Mouse (Mus musculus) hindbrain, embryonic 10.5 days (tissue): ENCODE data around the gene Crb3. TPM values are rescaled to one million over a fixed set of nuclear protein-coding genes. Genes with fewer than 3 reads are reported as not detected.

ENCODE experiments used
- DNase-seq: peaks from one replicate; pipeline ENCODE4 v3.0.0-alpha.2; 2017; ENCODE audit warnings: low spot score
- H3K27ac ChIP-seq: fragments of 300-500 bp; sonication (generic); 2 replicates; pipeline ENCODE4 v1.5.1; 2016; ENCODE audit warnings: mild to moderate bottlenecking, moderate library complexity
- H3K27me3 ChIP-seq: fragments of 300-500 bp; sonication (generic); 2 replicates; pipeline ENCODE4 v1.6.1; 2016; ENCODE audit warnings: mild to moderate bottlenecking; ENCODE audit not compliant: poor library complexity, insufficient read depth, severe bottlenecking
- H3K36me3 ChIP-seq: fragments of 300-500 bp; sonication (generic); 2 replicates; pipeline ENCODE4 v1.6.1; 2016; ENCODE audit warnings: mild to moderate bottlenecking, moderate library complexity
- H3K4me1 ChIP-seq: fragments of 300-500 bp; sonication (generic); replicated peaks from 2 replicates; pipeline ENCODE4 v1.6.1; 2016; ENCODE audit warnings: mild to moderate bottlenecking
- H3K4me3 ChIP-seq: fragments of 300-500 bp; sonication (generic); 2 replicates; pipeline ENCODE4 v1.5.1; 2016; ENCODE audit warnings: mild to moderate bottlenecking, moderate library complexity
- H3K9me3 ChIP-seq: fragments of 300-500 bp; sonication (generic); 2 replicates; pipeline ENCODE4 v1.6.1; 2016; ENCODE audit warnings: mild to moderate bottlenecking, moderate library complexity
- WGBS: fragments of 180-500 bp; shearing (Covaris S2); methylation state at CpG from one replicate; pipeline ENCODE4 v1.1.7; 2016; 5-methylcytosine and 5-hydroxymethylcytosine counted together
- polyA plus RNA-seq: library from polyadenylated mRNA; unstranded; fragments of >200 nt; fragmentation: Nextera tagmentation; extraction: Ambion mirVana; gene quantifications from 2 replicates; pipeline ENCODE4 v1.2.1, GENCODE M21; 2016

Crb3 gene
- polyA plus RNA-seq: 5.1 and 8.2 TPM in 2 replicates

DNA sequence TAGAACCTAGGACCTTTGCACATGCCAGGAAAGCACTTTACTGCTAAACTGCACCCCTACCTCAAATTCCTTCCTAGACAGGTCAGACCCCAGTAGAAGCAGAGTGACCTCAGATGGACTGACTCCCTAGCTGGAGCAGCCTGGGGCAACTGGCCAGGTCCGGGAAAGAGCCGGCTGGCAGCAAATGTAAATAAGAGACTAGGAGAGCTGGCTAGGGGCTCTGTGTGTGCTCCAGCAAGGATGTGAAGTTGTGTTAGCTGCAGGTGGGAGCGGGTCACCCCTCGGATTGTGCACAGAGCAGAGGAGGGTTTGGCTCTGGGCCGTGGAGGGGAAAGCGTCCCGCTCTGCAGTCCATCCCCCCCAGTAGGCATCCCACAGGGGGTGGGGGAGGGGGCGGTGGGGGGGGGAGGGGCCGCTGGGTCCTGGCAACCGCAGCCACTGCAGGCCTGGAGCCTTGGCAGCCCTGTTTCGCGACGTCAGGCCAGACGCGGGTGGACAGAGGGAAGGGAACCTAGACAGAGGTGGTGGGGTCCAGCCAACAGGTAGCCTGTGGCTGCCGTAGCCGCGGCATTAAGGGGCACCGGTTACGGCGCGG is at the start of gene Crb3:
TSS of gene Crb3 (plus strand) at position 215 of the 595 bp plus-strand sequence.
- H3K27ac ChIP-seq: peak within 1 kb of the TSS; percentile 91
- H3K36me3 ChIP-seq: peaks cover 31% of the 10 kb centered on the region
- H3K4me1 ChIP-seq: peaks cover 36% of the 10 kb centered on the region
- DNase-seq: no peak
- H3K9me3 ChIP-seq: no peaks in the 10 kb centered on the region
- H3K27me3 ChIP-seq: peaks cover 41% of the 10 kb centered on the region
- WGBS: under 1% methylated on average over 19 of the region's 22 CpGs
- peak within 1 kb of the TSS; percentile 74 for H3K4me3 ChIP-seq

GRCm38 (mm10) chr17:57010911-57011235 is 48.0 kb upstream of the Crb3 start:
- no peaks in the 10 kb centered on the region for H3K27me3 ChIP-seq
- no peaks in the 10 kb centered on the region for H3K9me3 ChIP-seq
- peak overlapping the region; percentile 97 for H3K27ac ChIP-seq
- peak overlapping the region; percentile 78 for H3K4me3 ChIP-seq
- no peak for DNase-seq
- H3K4me1 ChIP-seq: peaks cover 23% of the 10 kb centered on the region
- H3K36me3 ChIP-seq: peaks cover 38% of the 10 kb centered on the region
- under 1% methylated on average over 19 of the region's 19 CpGs for WGBS

GRCm38 (mm10) chr17:57011236-57012141 is 47.4 kb upstream of the Crb3 start, which contains the start of the genes Gtf2f1 and Gm17949:
Gtf2f1 (minus strand) TSS chr17:57011288.
Gm17949 (plus strand) TSS chr17:57011469.
- peaks cover 23% of the 10 kb centered on the region for H3K4me1 ChIP-seq
- H3K27me3 ChIP-seq: no peaks in the 10 kb centered on the region
- peak within 1 kb of the TSS; percentile 97 for H3K27ac ChIP-seq
- peak within 1 kb of the TSS; percentile 78 for H3K4me3 ChIP-seq
- H3K9me3 ChIP-seq: no peaks in the 10 kb centered on the region
- peak; percentile 98 for DNase-seq
- under 1% methylated on average over 51 of the region's 51 CpGs for WGBS
- peaks cover 31% of the 10 kb centered on the region for H3K36me3 ChIP-seq

DNA sequence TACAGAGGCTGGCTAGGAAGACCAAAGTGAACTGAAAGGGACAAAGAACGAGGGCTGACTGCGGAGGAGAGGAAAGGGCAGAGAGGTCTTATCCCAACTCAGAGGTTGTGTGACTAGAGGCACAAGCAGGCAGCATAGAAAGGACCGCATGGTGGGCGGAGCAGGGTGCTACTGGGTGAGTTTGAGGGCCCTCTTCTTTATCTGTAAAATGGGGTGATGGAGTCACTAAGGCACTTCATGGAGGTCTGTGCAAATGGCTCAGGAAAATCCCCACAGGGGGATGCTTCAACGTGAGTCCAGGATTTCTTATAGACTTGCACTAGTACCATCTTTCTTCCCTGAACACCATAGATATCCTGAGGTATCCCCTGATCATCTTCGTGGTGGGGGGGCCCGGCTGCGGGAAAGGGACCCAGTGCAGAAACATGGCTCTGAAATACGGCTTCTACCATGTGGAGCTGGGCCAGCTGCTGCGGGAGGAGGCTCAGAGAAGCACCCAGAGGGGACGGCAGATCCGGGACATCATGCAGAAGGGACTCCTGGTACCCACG is 46.6 kb upstream of the Crb3 start:
- H3K4me1 ChIP-seq: peaks cover 23% of the 10 kb centered on the region
- H3K27me3 ChIP-seq: no peaks in the 10 kb centered on the region
- peaks cover 23% of the 10 kb centered on the region for H3K36me3 ChIP-seq
- H3K27ac ChIP-seq: peak overlapping the region; percentile 97
- H3K4me3 ChIP-seq: peak overlapping the region; percentile 78
- DNase-seq: no peak
- WGBS: 76% methylated on average over 13 of the region's 13 CpGs
- no peaks in the 10 kb centered on the region for H3K9me3 ChIP-seq

DNA sequence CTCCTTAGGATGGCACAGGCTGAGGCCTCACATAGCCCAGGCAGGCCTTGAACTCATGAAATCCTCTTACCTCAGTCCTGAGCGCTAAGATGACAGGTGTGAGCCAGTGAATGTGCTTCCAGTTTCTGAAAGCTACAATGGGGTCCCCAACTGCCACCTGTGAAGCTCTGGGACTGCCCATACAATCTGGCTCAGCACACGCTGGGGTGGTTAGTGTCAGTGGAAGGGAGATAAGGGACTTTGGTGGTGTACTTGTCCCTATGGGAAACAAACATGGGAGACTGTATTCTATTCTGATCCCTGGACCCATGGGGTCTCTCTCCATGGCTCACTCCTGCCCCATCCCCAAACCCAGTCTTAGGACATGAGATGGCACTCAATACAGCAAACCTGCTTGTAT is 39.2 kb upstream of the Crb3 start:
- Histone ChIP-seq H3K27ac (no peak overlapping the region), H3K4me1 (no peaks in the 10 kb centered on the region), H3K9me3 (no peaks in the 10 kb centered on the region), H3K4me3 (no peak overlapping the region), H3K27me3 (no peaks in the 10 kb centered on the region), H3K36me3 (peaks cover 57% of the 10 kb centered on the region)
- no peak for DNase-seq
- 84% methylated on average over 2 of the region's 2 CpGs for WGBS

GRCm38 (mm10) chr17:57020960-57021359 is 37.9 kb upstream of the Crb3 start:
- Histone ChIP-seq H3K4me1 (no peaks in the 10 kb centered on the region), H3K27me3 (no peaks in the 10 kb centered on the region), H3K36me3 (peaks cover 69% of the 10 kb centered on the region), H3K9me3 (no peaks in the 10 kb centered on the region), H3K4me3 (no peak overlapping the region), H3K27ac (no peak overlapping the region)
- 92% methylated on average over 5 of the region's 5 CpGs for WGBS
- no peak for DNase-seq

- peaks cover 22% of the 10 kb centered on the region for H3K4me1 ChIP-seq
- DNase-seq: no peak
- WGBS: 91% methylated on average over 4 of the region's 4 CpGs
- H3K27ac ChIP-seq: no peak overlapping the region
- H3K9me3 ChIP-seq: no peaks in the 10 kb centered on the region
- peaks cover 72% of the 10 kb centered on the region for H3K36me3 ChIP-seq
- no peak overlapping the region for H3K4me3 ChIP-seq
- no peaks in the 10 kb centered on the region for H3K27me3 ChIP-seq
Measured at GRCm38 (mm10) chr17:57027471-57027870, 31.4 kb upstream of the Crb3 start.

DNA sequence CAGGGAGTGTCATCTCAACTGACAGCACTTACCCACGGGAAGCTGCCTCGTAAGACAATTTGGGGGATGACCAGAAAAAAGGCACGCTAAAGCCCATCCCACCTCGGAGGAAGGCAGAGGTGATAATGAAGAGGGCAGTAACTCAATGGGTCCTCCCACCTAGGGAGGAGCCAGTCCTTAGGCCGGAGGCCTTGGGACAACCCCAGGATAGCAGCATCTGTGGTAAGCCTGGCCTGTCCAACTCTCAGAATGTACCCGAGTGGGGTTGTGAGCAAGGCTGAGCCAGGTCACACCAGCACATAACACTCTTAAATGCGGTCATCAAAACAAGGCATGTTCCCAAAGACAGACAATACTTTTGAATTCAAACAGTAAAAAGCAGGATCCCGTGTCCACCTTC is 29.2 kb upstream of the Crb3 start:
- Histone ChIP-seq H3K27ac (no peak overlapping the region), H3K36me3 (peaks cover 50% of the 10 kb centered on the region), H3K27me3 (no peaks in the 10 kb centered on the region), H3K9me3 (no peaks in the 10 kb centered on the region), H3K4me3 (peak overlapping the region; percentile 77), H3K4me1 (peaks cover 26% of the 10 kb centered on the region)
- DNase-seq: no peak
- WGBS: 56% methylated on average over 8 of the region's 8 CpGs

- H3K4me1 ChIP-seq: peaks cover 26% of the 10 kb centered on the region
- WGBS: under 1% methylated on average over 98 of the region's 99 CpGs
- DNase-seq: peak; percentile 57
Measured at GRCm38 (mm10) chr17:57030931-57031660, 27.8 kb upstream of the Crb3 start, which contains the start of gene Khsrp. Khsrp (minus strand) TSS chr17:57031522.

GRCm38 (mm10) chr17:57031661-57032420 is 27.1 kb upstream of the Crb3 start:
- peak; percentile 100 for DNase-seq
- H3K36me3 ChIP-seq: peaks cover 28% of the 10 kb centered on the region
- WGBS: under 1% methylated on average over 38 of the region's 38 CpGs
- H3K9me3 ChIP-seq: no peaks in the 10 kb centered on the region
- H3K27me3 ChIP-seq: no peaks in the 10 kb centered on the region
- H3K4me1 ChIP-seq: peaks cover 26% of the 10 kb centered on the region
- H3K4me3 ChIP-seq: peak overlapping the region; percentile 77
- peak overlapping the region; percentile 99 for H3K27ac ChIP-seq

More at GRCm38 (mm10) chr17:57030931-57031660, 27.8 kb upstream of the Crb3 start, which contains the start of gene Khsrp:
- Histone ChIP-seq H3K4me3 (peak within 1 kb of the TSS; percentile 77), H3K27ac (peak within 1 kb of the TSS; percentile 99), H3K27me3 (no peaks in the 10 kb centered on the region), H3K9me3 (no peaks in the 10 kb centered on the region), H3K36me3 (peaks cover 36% of the 10 kb centered on the region)

DNA sequence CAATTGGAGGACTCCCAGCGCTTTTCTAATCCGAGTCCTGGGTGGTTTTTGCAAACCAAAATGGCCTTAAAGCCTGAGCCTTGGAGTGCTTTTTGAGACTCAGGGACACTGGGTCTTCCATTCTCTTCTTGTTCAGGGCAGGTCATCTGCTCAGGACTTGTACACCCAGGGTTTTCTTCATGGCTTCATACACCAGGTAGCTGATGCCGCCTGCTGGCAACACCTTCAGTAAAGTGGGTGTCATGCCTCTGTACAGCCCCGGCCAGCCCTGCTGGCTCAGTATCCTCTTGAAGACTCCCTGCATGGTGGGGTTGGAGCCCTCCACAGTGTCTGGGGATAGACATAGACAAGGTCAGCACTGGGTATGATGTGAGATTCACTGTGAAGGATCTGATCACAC is 26.1 kb upstream of the Crb3 start:
- peak overlapping the region; percentile 77 for H3K4me3 ChIP-seq
- H3K4me1 ChIP-seq: peaks cover 26% of the 10 kb centered on the region
- peaks cover 7% of the 10 kb centered on the region for H3K27me3 ChIP-seq
- H3K36me3 ChIP-seq: peaks cover 18% of the 10 kb centered on the region
- DNase-seq: no peak
- peak overlapping the region; percentile 99 for H3K27ac ChIP-seq
- no peaks in the 10 kb centered on the region for H3K9me3 ChIP-seq
- 86% methylated on average over 4 of the region's 4 CpGs for WGBS

DNA sequence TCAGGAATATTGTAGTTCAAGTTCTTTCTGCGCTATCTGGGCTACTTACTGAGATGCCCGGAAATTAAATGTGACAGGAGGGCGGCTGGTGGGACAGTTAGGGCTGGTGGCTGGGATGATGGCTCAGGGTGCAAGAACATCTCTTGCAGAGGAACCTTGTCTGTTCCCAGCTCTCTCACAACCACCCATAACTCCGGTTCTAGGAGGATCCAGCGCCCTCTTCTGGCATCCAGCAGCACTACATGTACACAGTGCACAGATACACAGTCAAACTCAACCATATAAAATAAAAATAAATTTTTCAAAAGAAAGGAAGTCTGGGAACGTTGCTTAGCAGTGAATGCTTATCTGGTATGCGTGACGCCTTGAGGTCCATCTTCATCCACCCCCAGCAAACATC is 19.9 kb upstream of the Crb3 start:
- DNase-seq: no peak
- 36% methylated on average over 8 of the region's 8 CpGs for WGBS
- Histone ChIP-seq H3K9me3 (peaks cover 3% of the 10 kb centered on the region; the same call in 1 of the 2 replicates), H3K27me3 (peaks cover 22% of the 10 kb centered on the region), H3K27ac (no peak overlapping the region), H3K4me3 (no peak overlapping the region), H3K4me1 (peaks cover 3% of the 10 kb centered on the region; the same call in 1 of the 2 replicates), H3K36me3 (no peaks in the 10 kb centered on the region)
